Comparison of ENCODE assay signal across 8 mouse cellular contexts in genomic region chr4:43578376-43579204, GRCm38 (mm10). TPM values are rescaled to one million over a fixed set of nuclear protein-coding genes. Genes with fewer than 3 reads are reported as not detected.
DNase-seq lines count a peak whose midpoint lies in the region; ATAC-seq lines count a peak whose summit lies in the region.

Rgp1 (plus strand) TSS chr4:43578715.
Gba2 (minus strand) TSS chr4:43578873.

- peak within 1 kb of the TSS; percentile 70 for H3K27ac ChIP-seq in intestine, embryonic 14.5 days (ENCODE audit: low read depth)

- intact Hi-C loops in left cerebral cortex, postnatal 10 days (cut with DNase I), result no loop called here

- H3K36me3 ChIP-seq in intestine, embryonic 14.5 days (ENCODE audit: control insufficient read depth, insufficient read depth, low read length), result peaks cover 42% of the 10 kb centered on the region

- H3K9me3 ChIP-seq in intestine, embryonic 14.5 days (ENCODE audit: control insufficient read depth, low read length), result no peaks in the 10 kb centered on the region

- under 1% methylated on average over 75 of the region's 76 CpGs for WGBS in intestine, embryonic 14.5 days

- peak; percentile 83 to 87 for DNase-seq in adrenal gland, adult 18-20 months (ENCODE audit: low spot score in 2 of 2)
- peak; percentile 88 for DNase-seq in embryo, embryonic 10.5 days (ENCODE audit: low spot score)
- DNase-seq in gastrocnemius, postnatal 25 days, result peak; percentile 88
- DNase-seq in intestine, embryonic 14.5 days (ENCODE audit: low spot score), result peak; percentile 93
- DNase-seq in left cerebral cortex, postnatal 10 days (ENCODE audit: extremely low spot score in 1 of 2, low spot score in 2 of 2), result peak; percentile 71 to 90
- DNase-seq in right cerebral cortex, postnatal 10 days (ENCODE audit: low spot score in 2 of 2), result peak; percentile 89
- DNase-seq in urinary bladder, postnatal 14 days (ENCODE audit: low spot score), result peak; percentile 89

- peak within 1 kb of the TSS; percentile 77 for H3K4me3 ChIP-seq in intestine, embryonic 14.5 days (ENCODE audit: low read depth, low read length)

- H3K9ac ChIP-seq in intestine, embryonic 14.5 days (ENCODE audit: low read length), result peak within 1 kb of the TSS; percentile 85

- ATAC-seq in intestine, embryonic 14.5 days (replicated peaks; ENCODE audit: low FRiP score, low TSS enrichment, low read depth), result peak; percentile 92
- peak; percentile 92 for ATAC-seq in megakaryocyte progenitor cell, adult 5-6 weeks (replicated peaks; ENCODE audit: poor library complexity)

- H3K27me3 ChIP-seq in intestine, embryonic 14.5 days (replicated peaks; ENCODE audit: control insufficient read depth, insufficient read depth, low read length), result no peaks in the 10 kb centered on the region

- H3K4me1 ChIP-seq in intestine, embryonic 14.5 days (replicated peaks; ENCODE audit: control insufficient read depth, insufficient read depth, low read length), result peaks cover 35% of the 10 kb centered on the region

- H3K4me2 ChIP-seq in intestine, embryonic 14.5 days (ENCODE audit: low read length), result peak within 1 kb of the TSS; percentile 99

RNA-seq across cellular contexts. Expression of gene Rgp1, which starts in this region (rescaled TPM):
- total RNA-seq in adrenal gland, adult 18-20 months (2021), result 10 to 100 TPM; 40.7 to 48.7 TPM
- 10 to 100 TPM; 21.1 to 22.5 TPM for total RNA-seq in gastrocnemius, postnatal 25 days (2021)
- 25.4 and 29.7 TPM in 2 replicates for polyA plus RNA-seq in intestine, embryonic 14.5 days (2014; fragmentation: Nextera tagmentation; extraction: Ambion mirVana)
- total RNA-seq in left cerebral cortex, postnatal 10 days (2021), result 10 to 100 TPM; 48.5 to 49.7 TPM
- 20.6 and 23.3 TPM in 2 replicates for total RNA-seq in megakaryocyte progenitor cell, adult 5-6 weeks (2015)
- total RNA-seq in megakaryocyte progenitor cell, adult 5-6 weeks (2017), result 8.7 and 14.5 TPM in 2 replicates

RNA-seq across cellular contexts. Expression of gene Gba2, which starts in this region (rescaled TPM):
- 1 to 10 TPM; 8.2 to 8.3 TPM for total RNA-seq in adrenal gland, adult 18-20 months (2021)
- total RNA-seq in gastrocnemius, postnatal 25 days (2021), result 1 to 10 TPM; 5.5 to 6.1 TPM
- polyA plus RNA-seq in intestine, embryonic 14.5 days (2014; fragmentation: Nextera tagmentation; extraction: Ambion mirVana), result 13.2 and 15.5 TPM in 2 replicates
- total RNA-seq in left cerebral cortex, postnatal 10 days (2021), result 10 to 100 TPM; 64.1 to 67.1 TPM
- total RNA-seq in megakaryocyte progenitor cell, adult 5-6 weeks (2015), result 4.8 and 9.3 TPM in 2 replicates
- total RNA-seq in megakaryocyte progenitor cell, adult 5-6 weeks (2017), result 7.2 and 8.1 TPM in 2 replicates

Comparison
In these comparisons a context has a peak if more than half of its experiments do, and no peak if none do; other contexts are left out.
1. Peak in every context shown above with its lines: DNase-seq, ATAC-seq, H3K4me3 ChIP-seq and H3K27ac ChIP-seq.
2. RNA of gene Gba2 (total RNA-seq): 64.1 to 67.1 TPM in left cerebral cortex, postnatal 10 days; 4.8 to 9.3 TPM in megakaryocyte progenitor cell, adult 5-6 weeks, 8.2 to 8.3 TPM in adrenal gland, adult 18-20 months and 5.5 to 6.1 TPM in gastrocnemius, postnatal 25 days; every median in the first group is over 4 times any median in the second.